Mouse (Mus musculus): ENCODE results near the gene Tyrp1. TPM values are rescaled to one million over a fixed set of nuclear protein-coding genes. Genes with fewer than 3 reads are reported as not detected.

The Tyrp1 gene
- total RNA-seq (2021) = under 1 TPM; 0.21 to 0.24 TPM

GRCm38 (mm10) chr4:80834050-80834449 is at the start of gene Tyrp1:
Gene Tyrp1, plus strand, starts transcription at chr4:80834123.
- DNase-seq (ENCODE audit: extremely low spot score in 1 of 2, low spot score in 2 of 2) = no peak
- intact Hi-C loops (cut with DNase I) = no loop called here

DNA sequence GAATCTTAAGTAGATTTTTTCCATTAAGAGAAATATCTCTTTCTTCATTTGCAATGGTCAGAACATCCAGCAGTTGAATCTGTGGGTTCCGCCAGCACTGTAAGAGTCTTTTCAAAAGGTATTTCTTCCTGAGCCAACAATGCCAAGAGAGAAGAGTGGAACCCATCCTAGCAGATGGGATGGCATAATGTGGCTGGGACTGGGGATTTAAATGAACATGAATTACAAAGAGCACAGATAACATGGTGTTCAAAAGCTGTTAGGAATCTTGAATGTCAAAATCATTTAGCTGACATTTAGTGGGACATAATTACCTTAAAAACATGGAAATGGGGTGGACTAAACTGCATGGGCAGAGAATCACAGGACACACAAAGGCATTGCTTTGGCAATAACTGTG is 45.6 kb upstream of the Tyrp1 start:
- DNase-seq (ENCODE audit: extremely low spot score in 1 of 2, low spot score in 2 of 2) = no peak
- intact Hi-C loops (cut with DNase I) = no loop called here

DNA sequence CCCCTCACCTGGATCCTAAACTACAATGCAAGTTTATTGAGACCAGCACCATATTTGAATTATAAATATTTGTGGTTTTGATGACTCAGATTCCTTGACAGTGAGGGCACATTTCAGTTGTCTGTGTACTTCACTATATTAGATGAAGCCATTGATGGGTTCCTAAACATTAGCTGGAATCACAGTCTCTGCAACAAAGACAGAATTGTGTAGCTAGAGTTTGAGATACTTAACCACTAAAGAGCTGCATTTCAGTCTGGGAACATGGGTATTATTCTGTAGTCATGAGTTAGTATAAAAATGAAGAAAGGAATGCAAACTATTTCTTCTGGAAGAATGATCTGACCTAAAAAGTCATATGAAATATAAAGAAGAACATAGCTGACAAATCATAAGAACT is 14.4 kb upstream of the Tyrp1 start:
- no peak for DNase-seq (ENCODE audit: extremely low spot score in 1 of 2, low spot score in 2 of 2)
- intact Hi-C loops (cut with DNase I) = no loop called here

DNA sequence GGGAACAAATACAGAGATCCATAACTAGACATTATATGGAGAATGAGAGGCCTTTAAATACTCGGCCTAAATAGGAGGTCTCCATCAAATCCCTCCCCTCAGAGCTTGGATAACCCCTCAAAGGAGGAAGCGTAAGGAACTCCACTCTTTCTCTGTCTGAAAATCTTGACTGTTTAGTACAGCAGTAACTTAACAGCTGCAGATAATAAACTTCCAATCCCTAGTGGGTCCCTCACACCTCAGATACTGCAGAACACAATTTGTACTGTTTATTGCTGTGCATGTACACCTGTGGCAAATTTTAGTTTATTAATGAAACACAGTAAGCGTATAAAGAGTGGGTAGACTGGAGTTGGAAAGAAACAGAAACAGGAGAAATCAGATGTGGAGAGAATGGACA is 12.0 kb upstream of the Tyrp1 start:
- intact Hi-C loops (cut with DNase I) = no loop called here
- no peak for DNase-seq (ENCODE audit: extremely low spot score in 1 of 2, low spot score in 2 of 2)

- intact Hi-C loops (cut with DNase I) = no loop called here
- no peak for DNase-seq (ENCODE audit: extremely low spot score in 1 of 2, low spot score in 2 of 2)
Measured at GRCm38 (mm10) chr4:80828232-80828631, 5.7 kb upstream of the Tyrp1 start.

- no peak for DNase-seq (ENCODE audit: extremely low spot score in 1 of 2, low spot score in 2 of 2)
- intact Hi-C loops (cut with DNase I) = no loop called here
Measured at GRCm38 (mm10) chr4:80839317-80839716, 5.4 kb downstream of the Tyrp1 start.

DNA sequence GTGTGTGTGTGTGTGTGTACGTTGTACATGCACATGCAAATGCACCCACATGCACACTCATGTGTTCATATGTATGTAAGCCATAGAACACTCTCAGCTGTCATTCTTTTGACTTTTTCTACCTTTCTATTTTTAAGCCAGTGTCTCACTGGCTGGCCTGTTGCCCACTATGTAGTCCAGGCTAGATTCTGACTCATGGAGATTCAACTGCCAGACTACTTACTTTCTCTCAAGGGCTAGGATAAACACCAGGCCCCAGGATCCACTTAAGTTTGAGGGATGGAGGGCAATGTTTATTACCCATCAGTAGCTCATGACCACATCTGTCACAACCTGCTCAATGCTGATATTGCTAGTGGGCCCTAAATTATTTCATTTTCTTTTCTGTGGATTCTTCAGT is 8.1 kb downstream of the Tyrp1 start:
- no peak for DNase-seq (ENCODE audit: extremely low spot score in 1 of 2, low spot score in 2 of 2)
- intact Hi-C loops (cut with DNase I) = no loop called here

GRCm38 (mm10) chr4:80843752-80844151 is 9.8 kb downstream of the Tyrp1 start:
- intact Hi-C loops (cut with DNase I) = no loop called here
- DNase-seq (ENCODE audit: extremely low spot score in 1 of 2, low spot score in 2 of 2) = peak in 1 of 2 experiments; percentile 36

DNA sequence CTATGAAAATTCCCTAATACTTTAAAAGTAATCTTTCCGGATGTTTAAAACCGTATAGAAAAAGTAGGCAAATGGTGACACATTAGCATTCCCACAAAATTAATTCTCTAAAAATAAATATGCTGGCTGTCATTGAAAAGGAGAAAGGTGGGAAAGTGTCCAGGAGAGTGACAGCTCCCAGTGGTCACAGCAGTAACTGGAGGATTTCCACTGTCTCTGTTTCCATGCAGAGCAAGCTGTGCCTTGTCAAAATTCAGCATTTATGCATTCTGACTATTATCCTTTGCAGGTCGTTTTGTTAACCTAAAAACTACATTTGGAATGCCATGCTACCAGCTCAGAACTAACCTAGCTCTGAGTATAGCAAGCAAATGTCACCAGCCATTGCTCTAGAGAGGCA is 12.1 kb downstream of the Tyrp1 start:
- intact Hi-C loops (cut with DNase I) = no loop called here

GRCm38 (mm10) chr4:80852590-80853425 is 18.9 kb downstream of the Tyrp1 start:
- DNase-seq (ENCODE audit: extremely low spot score in 1 of 2, low spot score in 2 of 2) = no peak
- intact Hi-C loops (cut with DNase I) = no loop called here

More for the DNA sequence above, 12.1 kb downstream of the Tyrp1 start:
- DNase-seq (ENCODE audit: extremely low spot score in 1 of 2, low spot score in 2 of 2) = no peak

DNA sequence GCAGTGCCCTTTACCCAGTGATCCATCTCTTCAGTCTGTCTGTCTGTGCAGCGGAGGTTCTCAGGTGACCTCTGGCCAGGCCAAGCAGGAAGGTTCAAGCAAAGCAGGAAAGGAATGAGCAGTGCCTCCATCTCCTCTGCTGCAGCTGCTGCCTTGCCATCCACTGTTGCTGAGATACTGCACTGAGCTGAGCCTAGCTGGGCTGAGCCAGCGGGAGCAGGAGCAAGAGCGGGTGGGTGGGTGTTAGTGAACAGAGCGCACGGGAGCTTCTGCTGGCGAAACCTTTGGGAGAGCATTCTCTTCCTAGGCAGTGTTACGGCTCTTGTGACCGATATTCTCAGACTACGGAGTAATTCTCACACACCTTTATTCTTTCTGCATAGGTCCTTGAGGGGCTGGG is 21.6 kb downstream of the Tyrp1 start:
- intact Hi-C loops (cut with DNase I) = no loop called here
- no peak for DNase-seq (ENCODE audit: extremely low spot score in 1 of 2, low spot score in 2 of 2)

GRCm38 (mm10) chr4:80862962-80863361 is 29.0 kb downstream of the Tyrp1 start:
- DNase-seq (ENCODE audit: extremely low spot score in 1 of 2, low spot score in 2 of 2) = no peak
- intact Hi-C loops (cut with DNase I) = loop anchor here (10.0 kb wide), 1 partner anchor 702 kb away; no protein-coding TSS in a partner anchor

DNA sequence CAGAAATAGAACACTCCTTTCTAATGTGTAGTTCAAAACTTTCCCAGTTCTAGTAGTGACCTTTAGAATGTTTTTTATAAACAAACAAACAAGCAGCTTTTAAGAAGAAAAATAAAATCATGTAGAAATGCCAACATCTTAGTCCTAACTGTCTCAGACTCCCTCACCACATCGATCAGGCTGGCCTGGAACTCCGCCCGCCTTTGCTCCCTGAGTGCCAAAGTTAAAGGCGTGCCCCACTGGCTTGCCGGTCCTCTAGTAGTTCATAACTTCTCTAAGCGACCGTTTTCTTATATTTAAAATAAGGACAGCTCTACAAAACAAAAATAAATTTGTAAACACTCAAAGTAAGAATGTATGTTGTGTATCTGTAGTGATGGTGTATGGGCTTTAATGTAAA is 30.0 kb downstream of the Tyrp1 start:
- peak in 1 of 2 experiments; percentile 25 for DNase-seq (ENCODE audit: extremely low spot score in 1 of 2, low spot score in 2 of 2)
- intact Hi-C loops (cut with DNase I) = loop anchor here (10.0 kb wide), 1 partner anchor 701 kb away; no protein-coding TSS in a partner anchor

- intact Hi-C loops (cut with DNase I) = loop anchor here (10.0 kb wide), 1 partner anchor 700 kb away; no protein-coding TSS in a partner anchor
Measured at GRCm38 (mm10) chr4:80864511-80864922, 30.6 kb downstream of the Tyrp1 start.

DNA sequence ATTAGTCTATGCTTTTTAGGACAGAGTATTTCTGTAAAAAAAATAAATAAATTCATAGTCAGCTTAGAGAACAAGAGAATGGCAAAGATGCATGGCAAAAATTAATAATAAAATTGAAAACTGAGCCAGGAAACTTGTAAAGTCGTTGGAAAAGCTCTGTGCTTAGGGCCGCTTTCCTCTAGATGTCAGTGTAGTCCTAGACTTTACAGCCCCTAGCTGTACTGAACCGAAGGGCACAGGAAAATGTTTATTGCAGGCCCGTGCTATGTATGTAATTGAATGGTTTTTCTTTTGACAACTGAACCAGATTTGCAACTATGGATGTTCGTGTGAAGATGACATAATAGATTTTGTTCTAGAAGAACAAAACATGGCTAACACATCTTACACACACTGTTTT is 32.1 kb downstream of the Tyrp1 start:
- DNase-seq (ENCODE audit: extremely low spot score in 1 of 2, low spot score in 2 of 2) = peak; percentile 19 to 29
- intact Hi-C loops (cut with DNase I) = loop anchor here (5.0 to 10.0 kb wide), 3 partner anchors 46 to 699 kb away; partner anchors contain the start of gene Lurap1l

More at GRCm38 (mm10) chr4:80864511-80864922, 30.6 kb downstream of the Tyrp1 start:
- DNase-seq (ENCODE audit: extremely low spot score in 1 of 2, low spot score in 2 of 2) = peak; percentile 61 to 69

DNA sequence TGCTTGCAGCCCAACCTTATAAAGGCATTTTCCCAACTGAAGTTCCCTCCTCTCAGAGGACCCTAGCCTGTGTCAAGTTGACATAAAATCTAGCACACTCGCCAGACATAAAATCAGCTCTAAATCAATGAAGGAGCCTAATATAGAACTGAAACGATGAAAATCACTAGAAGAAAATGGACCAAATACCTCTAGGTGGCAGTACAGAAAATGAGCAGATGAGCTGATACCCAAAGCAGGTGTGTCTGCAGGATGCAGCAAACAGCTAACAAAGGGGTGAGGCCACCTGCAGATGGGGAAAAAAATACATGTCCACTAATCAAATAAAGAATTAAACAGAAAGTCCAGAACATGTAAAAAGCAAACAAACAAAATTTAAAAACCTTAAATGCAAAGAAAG is 35.7 kb downstream of the Tyrp1 start:
- intact Hi-C loops (cut with DNase I) = loop anchor here (5.0 to 10.0 kb wide), 3 partner anchors 43 to 695 kb away; partner anchors contain the start of gene Lurap1l
- DNase-seq (ENCODE audit: extremely low spot score in 1 of 2, low spot score in 2 of 2) = no peak

DNA sequence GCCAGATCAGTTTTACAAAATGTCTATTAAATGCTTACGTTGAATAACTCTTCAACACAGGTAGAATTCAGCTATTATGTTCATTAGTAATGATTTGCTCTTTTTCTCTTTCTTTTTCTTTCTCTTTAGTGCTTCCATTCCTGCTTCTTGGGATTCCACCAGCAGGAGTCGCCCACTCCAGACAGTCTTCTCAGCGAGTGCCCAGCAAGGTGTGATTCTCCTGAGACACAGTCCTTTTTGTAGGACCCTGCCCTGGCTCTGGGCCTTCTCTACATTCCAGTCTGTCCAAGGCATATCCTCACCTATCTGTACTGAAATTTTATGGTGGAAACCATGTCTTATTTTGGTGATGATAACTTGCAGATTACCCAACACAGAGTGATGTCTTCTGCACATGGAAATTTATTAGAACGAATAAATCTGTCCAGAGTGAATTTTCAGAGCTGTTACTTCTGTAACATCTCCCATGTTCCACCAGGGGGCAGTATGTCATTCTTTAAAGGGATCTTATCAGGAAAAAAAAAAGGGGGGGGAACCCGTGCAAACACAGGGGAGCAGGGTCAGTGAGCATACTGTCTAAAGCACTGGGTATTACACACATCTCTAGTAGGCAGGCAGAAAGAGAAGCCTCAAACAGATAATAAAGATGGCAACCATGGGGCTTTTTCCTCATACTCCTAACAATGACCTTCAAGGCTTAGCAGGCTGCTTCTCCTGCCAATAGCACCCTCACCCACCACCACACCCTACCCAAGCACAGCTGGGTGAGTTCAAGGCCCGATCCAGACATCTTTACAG is 39.1 kb downstream of the Tyrp1 start:
- DNase-seq (ENCODE audit: extremely low spot score in 1 of 2, low spot score in 2 of 2) = peak in 1 of 2 experiments; percentile 12
- intact Hi-C loops (cut with DNase I) = loop anchor here (5.0 kb wide), 1 partner anchor 239 kb away; no protein-coding TSS in a partner anchor

- intact Hi-C loops (cut with DNase I) = loop anchor here (5.0 kb wide), 1 partner anchor 238 kb away; no protein-coding TSS in a partner anchor
- DNase-seq (ENCODE audit: extremely low spot score in 1 of 2, low spot score in 2 of 2) = no peak
Measured at GRCm38 (mm10) chr4:80874121-80874859, 40.4 kb downstream of the Tyrp1 start.

GRCm38 (mm10) chr4:80875055-80875454 is 41.1 kb downstream of the Tyrp1 start:
- intact Hi-C loops (cut with DNase I) = no loop called here
- no peak for DNase-seq (ENCODE audit: extremely low spot score in 1 of 2, low spot score in 2 of 2)

Data from left cerebral cortex, postnatal 10 days (tissue).